Mouse (Mus musculus): ENCODE measurements at regions not wholly inside any gene's neighbourhood (a gene's known extent, or its start where the extent isn't known, plus 50 kb on each side); places are given as distances from the start of the nearest gene placed in this dataset.

GRCm38 (mm10) chr3:21961091-21961490 is 115.4 kb upstream of the Tbl1xr1 start:
- Histone ChIP-seq H3K4me1 (replicated peaks) (peaks cover 23% of the 10 kb centered on the region; the same call in 1 of the 2 replicates), H3K27me3 (no peaks in the 10 kb centered on the region), H3K9ac (no peak overlapping the region), H3K36me3 (replicated peaks) (no peaks in the 10 kb centered on the region), H3K4me3 (replicated peaks) (no peak overlapping the region), H3K27ac (replicated peaks) (0 out of 2 replicates have a peak overlapping the region, but pooled peaks have one; percentile 16), H3K4me2 (no peak overlapping the region), H3K9me3 (replicated peaks) (no peaks in the 10 kb centered on the region)
- WGBS (ENCODE audit: insufficient replicate concordance) = 45% methylated on average over 6 of the region's 6 CpGs
- ATAC-seq (ENCODE audit: insufficient read depth) = no peak

GRCm38 (mm10) chr3:21961746-21962145 is 114.7 kb upstream of the Tbl1xr1 start:
- H3K36me3 ChIP-seq (replicated peaks) = no peaks in the 10 kb centered on the region
- peaks cover 23% of the 10 kb centered on the region; the same call in 1 of the 2 replicates for H3K4me1 ChIP-seq (replicated peaks)
- WGBS (ENCODE audit: insufficient replicate concordance) = 49% methylated on average over 5 of the region's 5 CpGs
- H3K27ac ChIP-seq (replicated peaks) = peak overlapping the region; percentile 31
- no peaks in the 10 kb centered on the region for H3K9me3 ChIP-seq (replicated peaks)
- H3K27me3 ChIP-seq = no peaks in the 10 kb centered on the region
- no peak overlapping the region for H3K9ac ChIP-seq
- H3K4me3 ChIP-seq (replicated peaks) = no peak overlapping the region
- H3K4me2 ChIP-seq = no peak overlapping the region
- ATAC-seq (ENCODE audit: insufficient read depth) = no peak

GRCm38 (mm10) chr3:21962360-21962782 is 114.1 kb upstream of the Tbl1xr1 start:
- WGBS (ENCODE audit: insufficient replicate concordance) = 36% methylated on average over 7 of the region's 7 CpGs

GRCm38 (mm10) chr3:21962921-21963732 is 113.3 kb upstream of the Tbl1xr1 start:
- no peaks in the 10 kb centered on the region for H3K36me3 ChIP-seq (replicated peaks)
- no peaks in the 10 kb centered on the region for H3K9me3 ChIP-seq (replicated peaks)
- H3K4me2 ChIP-seq = no peak overlapping the region
- no peak for ATAC-seq (ENCODE audit: insufficient read depth)
- 36% methylated on average over 7 of the region's 7 CpGs for WGBS (ENCODE audit: insufficient replicate concordance)
- no peaks in the 10 kb centered on the region for H3K27me3 ChIP-seq
- no peak overlapping the region for H3K9ac ChIP-seq
- peaks cover 23% of the 10 kb centered on the region; the same call in 1 of the 2 replicates for H3K4me1 ChIP-seq (replicated peaks)
- H3K27ac ChIP-seq (replicated peaks) = peak overlapping the region; percentile 42; the same call in 1 of the 2 replicates
- no peak overlapping the region for H3K4me3 ChIP-seq (replicated peaks)

More at GRCm38 (mm10) chr3:21962360-21962782, 114.1 kb upstream of the Tbl1xr1 start:
- Histone ChIP-seq H3K4me3 (replicated peaks) (no peak overlapping the region), H3K9ac (no peak overlapping the region), H3K27ac (replicated peaks) (peak overlapping the region; percentile 42), H3K36me3 (replicated peaks) (no peaks in the 10 kb centered on the region), H3K4me2 (no peak overlapping the region), H3K9me3 (replicated peaks) (no peaks in the 10 kb centered on the region), H3K4me1 (replicated peaks) (peaks cover 23% of the 10 kb centered on the region; the same call in 1 of the 2 replicates), H3K27me3 (no peaks in the 10 kb centered on the region)
- peak; percentile 61 for ATAC-seq (ENCODE audit: insufficient read depth)

- H3K27me3 ChIP-seq = no peaks in the 10 kb centered on the region
- ATAC-seq (ENCODE audit: insufficient read depth) = no peak
- WGBS (ENCODE audit: insufficient replicate concordance) = 67% methylated on average over 1 of the region's 1 CpGs
- H3K36me3 ChIP-seq (replicated peaks) = no peaks in the 10 kb centered on the region
- no peaks in the 10 kb centered on the region for H3K9me3 ChIP-seq (replicated peaks)
- H3K4me2 ChIP-seq = no peak overlapping the region
- no peak overlapping the region for H3K9ac ChIP-seq
- H3K4me3 ChIP-seq (replicated peaks) = no peak overlapping the region
- H3K4me1 ChIP-seq (replicated peaks) = peaks cover 19% of the 10 kb centered on the region; the same call in 1 of the 2 replicates
- H3K27ac ChIP-seq (replicated peaks) = peak overlapping the region; percentile 31; the same call in 1 of the 2 replicates
Measured at GRCm38 (mm10) chr3:21963733-21964351, 112.6 kb upstream of the Tbl1xr1 start.

GRCm38 (mm10) chr3:21964438-21964837 is 112.0 kb upstream of the Tbl1xr1 start:
- Histone ChIP-seq H3K4me3 (replicated peaks) (no peak overlapping the region), H3K36me3 (replicated peaks) (no peaks in the 10 kb centered on the region), H3K4me1 (replicated peaks) (peaks cover 19% of the 10 kb centered on the region; the same call in 1 of the 2 replicates), H3K27ac (replicated peaks) (no peak overlapping the region), H3K9me3 (replicated peaks) (no peaks in the 10 kb centered on the region), H3K27me3 (no peaks in the 10 kb centered on the region), H3K9ac (no peak overlapping the region), H3K4me2 (no peak overlapping the region)
- 70% methylated on average over 6 of the region's 6 CpGs for WGBS (ENCODE audit: insufficient replicate concordance)
- no peak for ATAC-seq (ENCODE audit: insufficient read depth)

GRCm38 (mm10) chr3:21965556-21965955 is 110.9 kb upstream of the Tbl1xr1 start:
- H3K4me3 ChIP-seq (replicated peaks) = no peak overlapping the region
- no peaks in the 10 kb centered on the region for H3K36me3 ChIP-seq (replicated peaks)
- no peak overlapping the region for H3K9ac ChIP-seq
- H3K27me3 ChIP-seq = no peaks in the 10 kb centered on the region
- 47% methylated on average over 1 of the region's 1 CpGs for WGBS (ENCODE audit: insufficient replicate concordance)
- no peak for ATAC-seq (ENCODE audit: insufficient read depth)
- H3K27ac ChIP-seq (replicated peaks) = no peak overlapping the region
- no peaks in the 10 kb centered on the region for H3K9me3 ChIP-seq (replicated peaks)
- peaks cover 19% of the 10 kb centered on the region; the same call in 1 of the 2 replicates for H3K4me1 ChIP-seq (replicated peaks)
- H3K4me2 ChIP-seq = no peak overlapping the region

- no peak overlapping the region for H3K27ac ChIP-seq (replicated peaks)
- no peak overlapping the region for H3K4me3 ChIP-seq (replicated peaks)
- ATAC-seq (ENCODE audit: insufficient read depth) = no peak
- no peaks in the 10 kb centered on the region for H3K9me3 ChIP-seq (replicated peaks)
- H3K4me2 ChIP-seq = no peak overlapping the region
- H3K27me3 ChIP-seq = no peaks in the 10 kb centered on the region
- no peaks in the 10 kb centered on the region for H3K4me1 ChIP-seq (replicated peaks)
- WGBS (ENCODE audit: insufficient replicate concordance) = 67% methylated on average over 1 of the region's 1 CpGs
- no peak overlapping the region for H3K9ac ChIP-seq
- H3K36me3 ChIP-seq (replicated peaks) = no peaks in the 10 kb centered on the region
Measured at GRCm38 (mm10) chr3:21971731-21972130, 104.7 kb upstream of the Tbl1xr1 start.

GRCm38 (mm10) chr3:21973153-21973552 is 103.3 kb upstream of the Tbl1xr1 start:
- no peak for ATAC-seq (ENCODE audit: insufficient read depth)
- Histone ChIP-seq H3K36me3 (replicated peaks) (no peaks in the 10 kb centered on the region), H3K27ac (replicated peaks) (no peak overlapping the region), H3K9ac (no peak overlapping the region), H3K27me3 (no peaks in the 10 kb centered on the region), H3K4me1 (replicated peaks) (no peaks in the 10 kb centered on the region), H3K9me3 (replicated peaks) (no peaks in the 10 kb centered on the region), H3K4me2 (no peak overlapping the region), H3K4me3 (replicated peaks) (no peak overlapping the region)
- 67% methylated on average over 1 of the region's 1 CpGs for WGBS (ENCODE audit: insufficient replicate concordance)

- no peak overlapping the region for H3K27ac ChIP-seq (replicated peaks)
- H3K27me3 ChIP-seq = no peaks in the 10 kb centered on the region
- H3K4me3 ChIP-seq (replicated peaks) = no peak overlapping the region
- no peak for ATAC-seq (ENCODE audit: insufficient read depth)
- no peaks in the 10 kb centered on the region for H3K36me3 ChIP-seq (replicated peaks)
- no peak overlapping the region for H3K4me2 ChIP-seq
- H3K4me1 ChIP-seq (replicated peaks) = no peaks in the 10 kb centered on the region
- H3K9ac ChIP-seq = no peak overlapping the region
- WGBS (ENCODE audit: insufficient replicate concordance) = 70% methylated on average over 7 of the region's 7 CpGs
- no peaks in the 10 kb centered on the region for H3K9me3 ChIP-seq (replicated peaks)
Measured at GRCm38 (mm10) chr3:21973681-21974080, 102.8 kb upstream of the Tbl1xr1 start.

- H3K4me3 ChIP-seq (replicated peaks) = no peak overlapping the region
- ATAC-seq (ENCODE audit: insufficient read depth) = no peak
- H3K27ac ChIP-seq (replicated peaks) = no peak overlapping the region
- no peaks in the 10 kb centered on the region for H3K4me1 ChIP-seq (replicated peaks)
- H3K9ac ChIP-seq = no peak overlapping the region
- H3K9me3 ChIP-seq (replicated peaks) = no peaks in the 10 kb centered on the region
- 68% methylated on average over 2 of the region's 2 CpGs for WGBS (ENCODE audit: insufficient replicate concordance)
- H3K36me3 ChIP-seq (replicated peaks) = no peaks in the 10 kb centered on the region
- no peaks in the 10 kb centered on the region for H3K27me3 ChIP-seq
- H3K4me2 ChIP-seq = no peak overlapping the region
Measured at GRCm38 (mm10) chr3:21974766-21975165, 101.7 kb upstream of the Tbl1xr1 start.
